Mouse (Mus musculus) layer of hippocampus, postnatal 10 days (tissue): Measurements from ENCODE around the gene Pgm2. TPM values are rescaled to one million over a fixed set of nuclear protein-coding genes. Genes with fewer than 3 reads are reported as not detected.

Experiments used
- DNase-seq, 2 experiments: peaks; one replicate each; pipeline ENCODE4 v3.0.0; 2021; ENCODE audit warnings: low spot score in 2 of 2
- microRNA-seq, 2 experiments: library from miRNA; unstranded; fragments of <30 nt; microRNA quantifications; one replicate each; pipeline ENCODE4 v1.2.0; 2021
- total RNA-seq, 2 experiments: library from RNA; stranded (reverse); gene quantifications; 2 replicates each; pipeline ENCODE4 v1.2.3; 2021

Gene Pgm2
- total RNA-seq, 2 experiments from 2014 or later = 13.4 to 15.9 TPM

DNA sequence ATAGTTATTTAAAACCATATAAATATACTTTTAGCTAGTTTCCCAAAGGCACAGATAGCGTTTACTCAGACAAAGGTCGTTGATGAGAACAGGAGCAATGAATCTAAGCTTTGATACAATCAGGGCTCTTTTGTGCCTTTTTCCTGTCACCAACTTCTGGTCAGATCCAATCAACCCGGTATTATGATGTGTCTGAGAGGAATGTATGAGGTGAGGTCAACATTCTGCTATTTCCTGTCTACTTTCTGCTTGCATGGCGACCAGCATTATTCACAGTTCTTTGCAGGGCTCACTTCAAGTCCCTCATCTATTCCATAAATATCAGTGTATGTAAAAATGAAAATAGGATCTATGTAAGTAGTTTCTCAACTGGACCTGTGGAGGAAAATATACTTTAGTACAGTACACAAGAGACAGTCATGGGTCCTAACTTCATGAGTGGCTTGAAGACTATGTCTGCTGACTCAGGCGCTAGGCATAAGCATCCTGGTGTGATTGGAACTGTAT is 81.7 kb downstream of the Pgm2 start:
- no peak for DNase-seq

Small RNA genes lying within 50 kb of the gene (microRNA-seq; reads per million reads assigned to microRNA genes)
- gene Gm22395 (0 reads per million in 2 experiments), gene Gm23967 (0 reads per million in 2 experiments)

Other genes starting within 250 kb of the Pgm2 start
- gene Rell1, start 124.1 kb upstream of the Pgm2 start, total RNA-seq = 10 to 100 TPM; 15.2 to 16.6 TPM
- gene Tbc1d1, start 63.4 kb downstream of the Pgm2 start, total RNA-seq = 10 to 100 TPM; 22.2 to 24.3 TPM